Mouse (Mus musculus): ENCODE measurements around the gene Wbp1l. TPM values are rescaled to one million over a fixed set of nuclear protein-coding genes. Genes with fewer than 3 reads are reported as not detected.
A peak's percentile ranks its signal among the peaks of the same experiment; 100 is the strongest.
"Not testable (repeated sequence)": the region's sequence is repeated elsewhere in the genome, so short reads cannot be mapped to it uniquely, and the experiment has no call there.

The Wbp1l gene
- 23.4 and 23.8 TPM in 2 replicates for total RNA-seq (2015)
- 36.9 and 39.8 TPM in 2 replicates for total RNA-seq (2017)

DNA sequence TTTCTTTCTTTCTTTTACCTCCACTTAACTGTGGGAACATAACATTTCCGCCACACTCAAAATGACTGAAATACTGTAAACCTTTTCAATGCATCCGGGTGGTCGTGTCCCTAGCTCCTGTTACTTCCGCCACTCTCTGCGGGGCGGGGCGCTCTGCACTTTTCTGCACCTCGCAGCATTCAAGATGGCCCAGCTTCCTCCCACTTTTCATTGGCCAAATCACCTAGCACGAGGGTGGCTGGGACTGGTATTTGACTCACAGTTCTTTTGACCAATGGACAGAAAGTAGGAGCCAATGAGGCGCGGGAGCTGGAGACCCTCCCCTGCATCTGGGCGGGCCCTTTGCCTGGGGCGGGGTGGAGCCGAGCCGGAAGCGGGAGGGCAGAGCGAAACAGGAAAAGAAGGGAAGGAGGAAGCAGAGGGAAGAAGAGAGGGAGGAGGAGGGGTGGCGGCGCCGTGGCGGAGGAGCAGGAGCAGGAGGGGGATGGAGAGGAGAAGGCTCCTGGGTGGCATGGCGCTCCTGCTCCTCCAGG is at the start of gene Wbp1l:
Gene Wbp1l (plus strand): TSS at position 365 of the 533 bp plus-strand sequence.
- peak; percentile 98 for ATAC-seq (ENCODE audit: poor library complexity, severe bottlenecking)

DNA sequence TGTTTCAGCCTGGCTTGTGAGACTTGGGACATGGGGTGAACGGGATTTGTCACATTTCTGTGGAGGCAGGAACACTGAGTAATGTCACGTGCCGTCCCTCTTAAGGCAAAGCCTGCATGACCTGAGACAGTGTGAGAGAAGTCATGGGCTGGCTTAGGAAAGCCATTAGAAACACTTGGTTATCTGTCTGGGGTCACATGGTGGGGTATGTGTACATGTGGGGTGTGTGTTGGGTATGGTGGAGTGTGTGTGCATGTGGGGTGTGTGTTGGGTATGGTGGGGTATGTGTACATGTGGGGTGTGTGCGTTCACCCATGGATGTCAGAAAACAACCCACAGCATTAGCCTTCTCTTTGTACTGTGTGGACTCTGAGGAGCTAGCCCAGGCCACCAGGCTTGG is 48.5 kb upstream of the Wbp1l start:
- no peak for ATAC-seq (ENCODE audit: poor library complexity, severe bottlenecking)

DNA sequence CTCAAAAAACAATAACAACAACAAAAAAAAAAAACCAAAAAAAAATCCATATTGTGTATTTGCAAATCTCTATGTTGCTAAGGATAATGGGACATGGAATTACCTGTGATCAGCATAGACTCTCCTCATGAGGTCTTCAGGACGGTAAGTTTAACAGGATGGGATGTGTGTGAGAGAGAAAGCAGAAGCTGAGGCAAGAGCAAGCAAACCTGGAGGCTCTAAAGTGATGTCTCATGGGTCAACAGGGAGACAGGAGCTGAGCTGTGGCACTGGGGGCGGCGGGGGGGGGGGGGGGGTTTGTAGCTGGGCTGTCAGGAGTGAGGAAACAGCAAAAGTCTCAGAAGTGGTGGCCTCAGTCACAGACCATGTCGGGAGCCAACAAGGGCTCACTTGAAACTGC is 46.4 kb upstream of the Wbp1l start:
- ATAC-seq (ENCODE audit: poor library complexity, severe bottlenecking), result no peak

DNA sequence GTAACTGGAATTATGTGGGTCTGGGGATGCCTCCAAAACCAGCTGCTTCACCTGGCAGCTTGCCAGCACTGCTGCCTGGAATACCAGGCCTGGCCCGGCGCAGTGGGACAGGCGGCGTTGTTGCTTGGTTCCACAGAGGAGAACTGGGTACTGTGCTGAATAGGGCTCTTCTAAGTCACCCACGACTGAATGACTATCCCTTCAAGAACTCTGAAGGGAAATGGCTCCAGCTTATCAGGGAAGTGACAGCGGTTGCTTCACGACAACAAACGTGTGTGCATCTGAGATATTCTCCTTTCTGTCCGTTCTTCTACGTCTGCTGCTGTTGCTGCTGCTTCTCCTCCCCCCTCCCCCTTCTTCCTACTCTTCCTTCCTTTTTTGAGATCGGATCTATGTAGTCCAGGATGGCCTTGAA is 45.3 kb upstream of the Wbp1l start:
- no peak for ATAC-seq (ENCODE audit: poor library complexity, severe bottlenecking)

DNA sequence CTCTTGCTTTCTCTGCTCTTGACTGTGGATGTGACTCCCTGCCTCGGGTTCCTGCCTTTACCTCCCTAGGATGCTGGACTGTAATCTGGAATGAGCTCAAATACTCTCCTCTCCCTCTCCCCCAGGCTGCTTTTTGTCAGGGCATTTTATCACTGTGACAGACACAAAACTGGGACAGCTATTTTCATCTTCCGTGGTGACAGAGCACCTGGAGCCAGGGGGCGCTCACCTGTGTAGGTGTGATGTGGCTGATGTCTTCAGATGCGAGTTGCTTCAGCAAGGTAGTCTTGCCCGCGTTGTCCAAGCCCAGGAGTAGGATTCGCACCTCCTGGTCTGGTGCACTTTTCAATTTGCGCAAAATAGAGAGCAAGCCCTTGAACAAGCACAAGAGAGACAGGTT is 40.9 kb upstream of the Wbp1l start:
- ATAC-seq (ENCODE audit: poor library complexity, severe bottlenecking), result no peak

DNA sequence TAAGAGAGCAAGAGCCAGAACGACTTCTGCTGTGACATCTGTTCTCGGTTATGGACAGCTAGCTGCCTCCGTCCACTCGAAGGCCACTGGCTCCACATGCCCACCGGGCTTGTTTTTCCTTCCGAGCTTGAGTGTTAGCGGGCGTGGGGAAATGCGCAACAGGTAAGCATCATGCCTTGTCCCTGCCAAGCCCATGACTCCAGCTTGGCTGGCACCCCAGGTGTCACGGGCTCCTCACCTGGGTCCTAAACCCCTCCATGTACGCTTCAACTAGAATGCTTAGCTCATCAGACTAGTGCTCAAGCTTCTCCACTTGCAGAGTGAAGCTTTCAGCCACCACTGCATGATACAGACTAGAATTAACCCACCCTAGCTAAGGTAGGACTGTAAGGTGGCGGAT is 40.3 kb upstream of the Wbp1l start:
- ATAC-seq (ENCODE audit: poor library complexity, severe bottlenecking), result no peak

DNA sequence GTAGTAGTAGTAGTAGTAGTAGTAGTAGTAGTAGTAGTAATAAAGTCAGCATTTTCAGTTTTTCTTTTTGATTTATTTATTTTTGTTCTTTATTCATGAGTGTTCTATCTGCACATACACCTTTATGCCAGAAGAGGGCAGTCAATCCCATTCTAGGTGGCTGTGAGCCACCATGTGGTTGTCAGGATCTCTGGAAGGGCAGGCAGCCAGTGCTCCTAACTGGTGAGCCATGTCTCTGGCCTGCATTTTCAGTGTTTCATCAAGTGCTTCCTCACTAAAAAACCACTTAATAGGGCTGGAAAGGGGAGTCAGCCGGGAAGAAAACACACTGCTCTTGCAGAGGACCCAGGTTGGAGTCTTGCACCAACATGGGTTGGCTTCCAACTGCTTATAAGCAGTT is 36.8 kb upstream of the Wbp1l start:
- ATAC-seq (ENCODE audit: poor library complexity, severe bottlenecking), result peak; percentile 71

DNA sequence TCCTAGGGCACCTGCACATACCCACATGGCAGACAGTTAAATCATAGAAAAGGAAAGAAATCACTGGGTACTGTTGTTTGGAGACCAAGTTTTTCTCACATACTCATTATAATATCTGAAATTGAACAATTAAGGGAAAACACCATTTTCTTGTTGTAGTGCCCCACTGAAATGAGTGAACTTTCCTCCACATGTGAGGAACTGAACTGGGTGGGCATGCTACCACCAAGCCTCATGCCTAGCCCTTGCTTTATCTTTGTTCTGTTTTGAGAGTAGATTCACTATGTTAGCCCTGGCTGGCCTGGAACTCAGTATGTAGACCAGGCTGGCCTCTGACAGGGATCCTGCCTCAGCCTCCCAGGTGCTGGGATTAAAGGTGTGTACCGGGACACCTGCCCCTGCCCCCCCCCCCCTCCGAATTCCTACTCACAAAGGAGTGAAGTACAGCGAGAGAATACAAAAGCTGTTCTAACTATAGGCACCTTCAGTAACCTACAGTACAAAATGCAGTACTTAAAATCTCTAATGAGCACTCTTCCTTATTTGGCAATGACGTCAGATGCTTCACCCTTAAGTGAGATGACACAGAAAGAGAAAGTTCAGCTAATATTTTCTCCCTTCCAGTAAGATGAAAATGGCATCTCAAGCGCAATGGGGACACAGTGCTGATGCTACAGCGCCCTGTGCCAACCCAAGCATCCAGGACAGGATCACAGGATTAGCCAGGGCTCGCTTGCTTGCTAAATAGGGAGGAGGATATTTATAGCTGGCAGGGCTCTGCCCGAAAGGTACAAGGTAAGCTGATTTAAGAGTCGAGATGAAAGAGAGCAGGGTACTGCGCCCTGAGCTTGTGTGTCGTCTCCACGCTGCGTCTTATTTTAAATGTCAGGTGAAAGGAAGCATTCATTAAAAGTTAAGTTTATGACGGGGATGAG is 36.0 kb upstream of the Wbp1l start:
- no peak for ATAC-seq (ENCODE audit: poor library complexity, severe bottlenecking)

DNA sequence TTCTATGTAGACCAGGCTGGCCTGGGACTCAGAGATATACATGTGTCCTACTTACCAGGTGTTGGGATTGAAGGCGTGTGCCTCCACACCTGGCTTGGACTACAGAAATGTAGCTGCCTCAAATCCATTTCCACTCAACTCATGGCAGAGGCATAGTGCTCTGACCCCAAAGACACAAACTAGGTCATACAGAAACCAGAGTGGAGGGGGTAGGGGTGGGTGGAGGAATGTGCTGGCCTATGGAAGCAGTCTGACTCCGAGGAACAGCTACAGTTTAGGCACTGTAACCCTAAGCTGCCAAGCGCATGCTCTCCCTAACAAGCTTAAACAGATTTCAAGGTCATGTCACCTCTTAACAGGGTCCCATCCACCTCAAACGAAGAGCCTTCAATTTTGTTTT is 35.3 kb upstream of the Wbp1l start:
- no peak for ATAC-seq (ENCODE audit: poor library complexity, severe bottlenecking)

DNA sequence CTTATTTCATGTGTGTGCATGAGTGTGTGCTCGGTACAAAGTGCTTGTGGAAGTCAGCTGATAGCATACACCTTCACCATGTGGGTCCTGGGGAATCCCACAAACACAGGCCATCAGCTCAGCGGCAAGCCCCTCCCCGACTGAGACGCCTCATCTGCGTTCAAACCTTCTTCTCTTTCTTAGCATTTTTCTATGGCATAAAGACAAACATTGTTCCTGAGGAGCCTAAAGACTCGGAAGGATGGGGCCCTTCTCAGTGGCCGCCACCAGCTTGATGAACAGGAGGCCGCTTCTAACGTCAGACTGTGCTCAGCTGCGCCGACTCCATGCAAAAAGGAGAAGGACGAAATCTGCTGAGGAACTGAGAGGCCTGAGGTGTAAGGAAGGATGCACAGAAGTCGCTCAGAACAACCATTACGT is 34.8 kb upstream of the Wbp1l start:
- ATAC-seq (ENCODE audit: poor library complexity, severe bottlenecking), result no peak

DNA sequence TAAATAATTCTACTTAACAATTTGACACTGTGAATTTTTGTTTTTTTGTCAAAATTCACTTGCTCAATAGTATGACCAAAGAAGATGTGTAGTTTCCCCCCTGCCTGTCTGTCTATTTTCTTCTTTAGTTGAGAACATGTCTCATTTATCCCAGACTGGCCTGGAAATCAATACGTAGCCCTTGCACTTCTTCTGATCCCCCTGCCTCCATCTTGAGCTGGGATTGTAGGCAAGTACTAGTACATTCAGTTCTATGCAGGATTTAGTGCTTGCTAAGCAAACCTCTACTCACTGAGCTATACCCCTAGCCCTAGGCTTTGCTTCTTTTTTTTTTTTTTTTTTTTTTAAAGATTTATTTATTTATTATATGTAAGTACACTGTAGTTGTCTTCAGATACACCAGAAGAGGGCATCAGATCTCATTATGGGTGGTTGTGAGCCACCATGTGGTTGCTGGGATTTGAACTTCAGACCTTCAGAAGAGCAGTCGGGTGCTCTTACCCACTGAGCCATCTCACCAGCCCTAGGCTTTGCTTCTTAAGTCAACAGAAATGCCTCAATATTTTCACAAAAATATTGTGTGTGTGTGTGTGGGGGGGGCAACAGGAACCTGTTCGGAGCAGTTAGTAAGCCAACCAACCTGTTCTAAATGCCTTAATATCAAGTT is 27.5 kb upstream of the Wbp1l start:
- ATAC-seq (ENCODE audit: poor library complexity, severe bottlenecking), result not testable (repeated sequence)

DNA sequence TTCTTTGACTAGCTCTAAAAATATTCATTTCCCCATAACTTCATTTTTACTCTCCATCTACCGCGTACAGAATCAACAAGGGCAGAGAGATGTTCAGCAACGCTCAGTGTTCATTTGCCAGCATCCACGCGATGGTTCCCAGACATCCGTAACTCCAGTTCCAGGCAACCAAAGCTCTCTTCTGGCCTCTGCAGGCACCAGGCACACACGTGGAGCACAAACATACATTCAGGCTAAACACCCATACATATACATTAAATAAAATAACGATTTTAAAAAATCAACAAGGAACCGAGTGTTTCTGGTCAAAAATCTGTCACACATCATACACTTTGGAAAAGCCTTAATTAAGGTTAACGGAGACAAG is 27.0 kb upstream of the Wbp1l start:
- no peak for ATAC-seq (ENCODE audit: poor library complexity, severe bottlenecking)

DNA sequence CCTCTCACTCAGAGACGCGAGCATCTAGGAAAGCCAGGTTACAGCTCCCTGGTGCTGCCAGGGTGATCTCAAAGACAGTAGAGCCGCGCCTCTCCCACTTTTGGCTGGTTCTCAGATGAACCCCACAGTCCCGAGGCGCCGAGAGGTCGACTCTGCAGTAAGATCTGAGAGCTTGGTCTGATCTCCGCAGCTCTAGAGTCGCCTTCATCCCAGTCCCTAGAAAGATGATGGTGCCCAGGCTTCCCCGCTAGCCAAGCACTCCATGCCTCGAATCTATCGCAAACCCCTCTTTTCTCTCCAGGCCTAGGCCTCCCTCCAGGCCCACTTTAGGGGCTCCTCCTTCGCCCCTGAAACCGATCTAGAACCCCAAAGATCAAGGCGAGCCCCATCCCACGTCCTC is 26.3 kb upstream of the Wbp1l start:
- ATAC-seq (ENCODE audit: poor library complexity, severe bottlenecking), result peak; percentile 3; the same call in 1 of the 2 replicates

DNA sequence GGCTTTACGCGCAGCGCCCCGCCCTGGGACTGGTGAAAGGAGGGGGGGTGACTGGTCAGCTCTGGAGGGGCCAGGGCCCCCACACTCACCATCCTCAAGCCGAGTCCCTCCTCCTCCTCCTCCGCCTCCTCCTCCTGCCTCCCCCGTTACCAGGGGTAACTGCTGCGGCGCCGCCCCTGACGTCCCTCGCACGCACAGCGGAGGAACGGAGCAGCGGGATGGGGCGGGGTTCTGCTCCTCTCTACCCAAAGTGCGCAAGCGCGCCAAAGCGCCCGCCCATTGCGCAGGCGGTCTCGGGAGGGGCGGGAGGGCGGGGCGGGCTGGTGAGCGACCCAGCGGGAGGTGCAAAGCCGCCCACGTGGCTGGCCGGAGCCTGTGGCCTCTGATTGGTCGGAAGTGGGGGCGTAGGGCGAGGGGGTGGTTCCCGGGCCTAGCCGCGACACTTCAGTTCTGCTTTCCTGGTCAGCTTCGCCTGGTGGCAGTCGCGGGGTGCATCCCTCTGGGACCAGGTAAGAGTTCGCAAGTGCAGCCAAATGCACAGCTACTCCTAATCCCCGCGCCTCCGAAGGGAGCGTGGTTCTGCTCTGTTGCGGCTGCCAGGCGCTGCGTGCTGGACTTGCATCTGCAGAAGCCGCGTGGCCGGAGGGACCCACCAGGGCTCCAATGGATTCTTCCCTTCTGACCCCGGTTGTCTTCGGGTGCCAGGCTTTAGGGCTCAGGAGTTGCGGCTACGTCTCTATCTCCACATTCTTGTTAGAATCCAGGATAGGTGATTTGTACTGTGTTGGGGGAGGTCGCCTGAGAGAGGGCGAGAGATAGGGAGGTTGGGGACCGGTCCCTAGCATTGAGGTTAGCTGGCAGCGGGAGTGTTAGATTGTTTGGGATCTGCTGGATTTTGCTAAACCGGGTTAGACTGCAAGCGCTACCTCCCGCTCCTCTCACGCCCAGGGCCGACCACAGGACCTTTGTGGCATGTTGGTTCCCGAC is 25.6 kb upstream of the Wbp1l start, which contains the start of the genes Arl3 and Sfxn2:
Gene Arl3 (minus strand): TSS at position 248 of the 987 bp plus-strand sequence.
Gene Sfxn2 (plus strand): TSS at position 415 of the 987 bp plus-strand sequence.
- ATAC-seq (ENCODE audit: poor library complexity, severe bottlenecking), result peak; percentile 98

DNA sequence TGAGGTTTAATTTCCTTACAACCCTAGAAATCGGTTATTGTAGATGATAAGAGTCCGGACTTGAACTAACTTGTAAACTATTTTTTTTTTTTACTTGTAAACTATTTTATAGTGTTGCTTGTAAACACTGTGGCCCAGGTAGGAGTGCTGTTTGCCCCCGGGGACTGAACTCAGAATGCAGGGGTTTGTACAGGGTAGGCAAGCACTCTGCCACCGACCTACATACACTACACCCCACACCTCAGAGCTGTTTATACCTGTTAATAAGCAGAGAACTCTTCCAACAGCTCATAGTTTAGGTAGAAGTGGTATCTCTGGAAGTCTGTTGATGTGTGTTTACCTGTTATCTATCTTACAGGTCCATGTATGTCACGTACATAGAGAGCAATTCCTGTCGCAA is 24.9 kb upstream of the Wbp1l start:
- no peak for ATAC-seq (ENCODE audit: poor library complexity, severe bottlenecking)

DNA sequence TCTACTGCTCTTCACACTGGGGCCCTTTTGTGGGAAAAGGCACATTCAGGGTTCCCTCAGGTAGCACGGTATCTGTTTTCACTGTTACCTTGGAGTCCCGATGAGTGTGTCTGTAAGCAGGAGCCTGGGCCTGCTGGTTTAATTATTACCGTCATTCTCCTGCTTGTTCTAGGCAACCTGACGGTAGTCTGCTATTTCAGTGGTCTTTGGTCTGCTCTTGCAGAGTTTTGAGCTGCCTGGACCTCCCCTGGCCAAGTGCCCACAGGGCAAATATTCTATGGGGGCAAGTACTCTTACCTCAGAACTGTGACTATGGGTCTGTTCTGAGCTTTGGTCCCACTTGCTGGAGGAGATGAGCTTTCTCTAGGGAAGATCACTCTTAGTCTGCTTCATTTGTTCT is 23.7 kb upstream of the Wbp1l start:
- no peak for ATAC-seq (ENCODE audit: poor library complexity, severe bottlenecking)

DNA sequence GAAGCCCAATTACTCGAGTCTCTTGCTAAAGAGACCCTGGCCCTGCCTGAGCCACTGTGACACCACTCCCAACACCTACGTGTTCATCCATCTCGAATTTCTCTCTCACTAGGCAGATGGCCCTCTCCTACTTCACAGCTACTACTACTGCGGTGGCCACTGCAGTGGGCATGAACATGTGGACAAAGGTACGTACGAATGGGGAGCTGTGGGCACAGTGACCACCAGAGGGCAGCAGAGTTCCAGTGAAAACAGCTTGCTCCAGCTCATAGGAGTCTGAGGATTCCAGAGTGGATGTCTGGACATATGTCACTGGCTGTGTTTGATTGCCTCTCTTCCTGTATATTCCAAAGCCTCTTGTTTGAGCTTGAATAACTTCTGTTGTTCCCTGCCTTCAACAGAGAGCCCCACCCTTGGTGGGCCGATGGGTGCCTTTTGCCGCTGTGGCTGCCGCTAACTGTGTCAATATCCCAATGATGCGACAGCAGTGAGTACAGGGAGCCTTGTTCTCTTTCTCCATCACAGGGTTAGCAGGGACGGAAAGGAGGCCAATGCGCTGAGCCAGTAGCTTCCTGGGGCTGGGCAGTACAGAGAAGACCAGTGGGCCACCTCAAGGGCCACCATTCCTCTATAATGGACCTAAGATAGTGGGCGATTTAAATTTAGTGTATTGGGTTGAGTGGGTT is 10.9 kb upstream of the Wbp1l start:
- ATAC-seq (ENCODE audit: poor library complexity, severe bottlenecking), result peak; percentile 88

DNA sequence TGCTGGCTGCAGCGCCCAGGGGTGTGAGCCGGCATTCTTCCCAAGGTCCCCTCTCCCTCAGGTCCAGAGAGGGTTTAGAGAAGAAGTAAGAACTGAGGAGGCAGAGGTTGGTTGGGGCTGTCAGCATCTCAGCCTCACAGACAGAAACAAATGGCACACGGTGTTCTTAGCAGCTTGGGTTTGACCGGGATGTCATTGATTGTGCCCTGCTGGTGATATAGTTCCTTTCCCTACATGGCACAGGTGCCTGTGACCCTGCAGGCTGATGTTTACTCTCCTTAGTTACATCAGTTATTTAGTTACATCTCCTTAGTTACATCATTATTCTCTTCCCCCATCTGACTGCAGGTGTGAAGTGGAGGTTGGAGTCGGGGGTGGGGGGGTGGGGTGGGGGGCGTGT is 7.3 kb upstream of the Wbp1l start:
- no peak for ATAC-seq (ENCODE audit: poor library complexity, severe bottlenecking)

DNA sequence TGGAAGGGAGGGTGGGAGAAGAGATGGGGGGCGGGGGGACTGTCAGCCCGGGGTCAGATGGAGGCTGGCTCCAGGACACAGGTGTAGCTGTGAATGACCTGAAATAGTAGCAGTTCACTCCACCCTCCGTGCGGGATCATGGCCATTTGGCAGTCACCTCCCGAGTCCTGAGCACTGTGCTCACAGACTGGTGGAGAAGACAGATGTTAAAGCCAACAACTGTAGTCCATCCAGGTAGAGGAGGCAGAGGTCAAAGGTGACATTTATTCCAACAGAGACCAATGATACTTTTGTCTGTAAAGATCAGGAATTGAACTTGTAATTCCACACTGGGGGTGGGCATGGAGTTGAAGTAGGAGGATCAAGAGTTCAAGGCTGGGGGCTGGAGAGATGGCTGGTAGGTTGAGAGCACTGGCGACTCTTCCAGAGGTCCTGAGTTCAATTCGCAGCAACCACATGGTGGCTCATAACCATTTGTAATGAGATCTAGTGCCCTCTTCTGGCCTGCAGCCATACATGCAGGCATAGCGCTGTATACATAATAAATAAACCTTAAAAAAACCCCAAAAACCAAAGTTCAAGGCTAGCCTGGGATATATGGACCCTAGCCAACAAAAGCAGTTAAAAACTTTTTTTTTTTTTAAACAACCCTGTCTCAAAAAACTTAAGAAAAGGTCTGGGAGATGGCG is 6.0 kb upstream of the Wbp1l start:
- no peak for ATAC-seq (ENCODE audit: poor library complexity, severe bottlenecking)

All from megakaryocyte, adult 5-6 weeks (primary cell).